Mouse (Mus musculus): Measurements from ENCODE around the gene Dync1i2.

DNA sequence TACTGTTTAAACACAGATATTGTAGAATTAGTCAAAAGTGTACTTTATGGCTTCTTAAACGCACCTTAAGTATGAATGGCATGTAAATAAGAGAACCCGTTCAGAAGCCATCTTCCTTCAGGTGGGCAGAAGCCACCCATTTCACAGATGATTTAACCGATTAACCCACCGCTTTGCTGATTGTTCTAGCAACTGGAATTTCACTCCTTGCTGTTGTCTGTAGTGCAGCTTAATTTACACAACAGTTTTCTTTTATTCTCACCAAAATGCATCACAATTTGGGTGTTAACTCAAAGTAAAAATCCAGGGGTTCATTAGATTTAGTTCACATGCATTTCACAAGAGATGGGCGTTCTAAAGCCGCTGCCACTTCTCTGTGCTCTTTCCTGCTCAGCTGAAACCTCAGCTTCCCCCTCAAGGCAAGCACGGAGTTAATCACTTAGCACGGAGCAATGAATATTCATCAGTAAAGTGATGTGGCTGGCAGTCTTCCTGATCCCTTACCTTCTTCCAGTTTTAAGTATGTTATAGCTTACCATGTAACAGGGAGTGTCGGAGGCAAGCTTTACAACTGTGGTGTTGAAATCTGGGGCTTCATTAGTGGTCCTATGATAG is 31.7 kb downstream of the Dync1i2 start:
- TF ChIP-seq CTCF (IDR thresholded peaks at IDR 0.05; ENCODE audit: borderline replicate concordance, insufficient read depth, low read length) (no peak), POLR2A (IDR thresholded peaks at IDR 0.05; ENCODE audit: low read depth, low read length) (no peak)
